Mouse (Mus musculus): ENCODE results near the gene Gm5447.

Gene Gm5447

GRCm38 (mm10) chr13:30978224-30978623 lies 4.2 kb downstream of the Gm5447 start:
- ChIA-PET CTCF (interaction anchor here in 1 of 4 experiments (1.0 kb wide), 1 partner anchor 16 kb away, joined by 3 read pairs; no protein-coding TSS in a partner anchor), POLR2A (interaction anchor here in 1 of 4 experiments (1.3 kb wide), 1 partner anchor 12 kb away, joined by 3 read pairs; no protein-coding TSS in a partner anchor)

GRCm38 (mm10) chr13:30981666-30982065 lies 7.7 kb downstream of the Gm5447 start:
- CTCF ChIA-PET = interaction anchor here in 3 of 4 experiments (0.6 to 3.1 kb wide), 9 partner anchors 12 to 98 kb away, joined by 3 to 10 read pairs (median 4); no protein-coding TSS in a partner anchor

GRCm38 (mm10) chr13:30985275-30985597 lies 11.2 kb downstream of the Gm5447 start:
- POLR2A ChIA-PET = interaction anchor here in 3 of 4 experiments (0.6 to 1.7 kb wide), 7 partner anchors 9 to 630 kb away, joined by 3 to 9 read pairs (median 3); partner anchors contain the start of genes Exoc2 (in 1 of the 3) and Gm5447 (in 1 of the 3)
- CTCF ChIA-PET = interaction anchor here (0.9 to 1.5 kb wide), 6 partner anchors 8 to 644 kb away, joined by 3 to 5 read pairs (median 3); no protein-coding TSS in a partner anchor

More at GRCm38 (mm10) chr13:30981666-30982065, 7.7 kb downstream of the Gm5447 start:
- POLR2A ChIA-PET = no interaction called here

GRCm38 (mm10) chr13:30985598-30986466 lies 11.8 kb downstream of the Gm5447 start:
- ChIA-PET POLR2A (interaction anchor here in 3 of 4 experiments (0.6 to 1.7 kb wide), 7 partner anchors 9 to 630 kb away, joined by 3 to 9 read pairs (median 3); partner anchors contain the start of genes Exoc2 (in 1 of the 3) and Gm5447 (in 1 of the 3)), CTCF (interaction anchor here (0.5 to 1.5 kb wide), 8 partner anchors 8 to 644 kb away, joined by 3 to 8 read pairs (median 3); no protein-coding TSS in a partner anchor)

GRCm38 (mm10) chr13:30986934-30987455 lies 13.0 kb downstream of the Gm5447 start:
- ChIA-PET POLR2A (interaction anchor here in 1 of 4 experiments (1.4 kb wide), 1 partner anchor 41 kb away, joined by 3 read pairs; no protein-coding TSS in a partner anchor), CTCF (no interaction called here)

- POLR2A ChIA-PET = no interaction called here
- CTCF ChIA-PET = no interaction called here
Measured at GRCm38 (mm10) chr13:30987686-30988085, 13.7 kb downstream of the Gm5447 start.

- CTCF ChIA-PET = no interaction called here
- POLR2A ChIA-PET = no interaction called here
Measured at GRCm38 (mm10) chr13:30989710-30990109, 15.7 kb downstream of the Gm5447 start.

GRCm38 (mm10) chr13:30990233-30990632 lies 16.2 kb downstream of the Gm5447 start:
- ChIA-PET CTCF (no interaction called here), POLR2A (no interaction called here)

- CTCF ChIA-PET = interaction anchor here (0.6 to 1.6 kb wide), 16 partner anchors 8 to 624 kb away, joined by 3 to 7 read pairs (median 3); no protein-coding TSS in a partner anchor
- POLR2A ChIA-PET = no interaction called here
Measured at GRCm38 (mm10) chr13:30993819-30994218, 19.8 kb downstream of the Gm5447 start.

GRCm38 (mm10) chr13:30994249-30994858 lies 20.4 kb downstream of the Gm5447 start:
- ChIA-PET POLR2A (no interaction called here), CTCF (interaction anchor here (0.6 to 1.6 kb wide), 14 partner anchors 9 to 624 kb away, joined by 3 to 7 read pairs (median 4); no protein-coding TSS in a partner anchor)

- POLR2A ChIA-PET = interaction anchor here in 1 of 4 experiments (0.7 kb wide), 1 partner anchor 866 kb away, joined by 5 read pairs; no protein-coding TSS in a partner anchor
Measured at GRCm38 (mm10) chr13:30997526-30998253, 23.7 kb downstream of the Gm5447 start.

GRCm38 (mm10) chr13:30999799-31000198 lies 25.8 kb downstream of the Gm5447 start:
- ChIA-PET POLR2A (no interaction called here), CTCF (no interaction called here)

More at GRCm38 (mm10) chr13:30997526-30998253, 23.7 kb downstream of the Gm5447 start:
- CTCF ChIA-PET = interaction anchor here in 1 of 4 experiments (0.7 kb wide), 1 partner anchor 619 kb away, joined by 5 read pairs; no protein-coding TSS in a partner anchor

GRCm38 (mm10) chr13:31004458-31004857 lies 30.5 kb downstream of the Gm5447 start:
- POLR2A ChIA-PET = no interaction called here
- CTCF ChIA-PET = no interaction called here

GRCm38 (mm10) chr13:31004995-31005394 lies 31.0 kb downstream of the Gm5447 start:
- POLR2A ChIA-PET = no interaction called here
- CTCF ChIA-PET = interaction anchor here in 1 of 4 experiments (1.3 kb wide), 1 partner anchor 11 kb away, joined by 3 read pairs; no protein-coding TSS in a partner anchor

GRCm38 (mm10) chr13:31017545-31017944 lies 43.5 kb downstream of the Gm5447 start:
- ChIA-PET POLR2A (interaction anchor here in 1 of 4 experiments (0.7 kb wide), 1 partner anchor 32 kb away, joined by 3 read pairs; no protein-coding TSS in a partner anchor), CTCF (no interaction called here)

GRCm38 (mm10) chr13:31021514-31021913 lies 47.5 kb downstream of the Gm5447 start:
- ChIA-PET CTCF (no interaction called here), POLR2A (no interaction called here)

GRCm38 (mm10) chr13:31021927-31022326 lies 47.9 kb downstream of the Gm5447 start:
- CTCF ChIA-PET = no interaction called here
- POLR2A ChIA-PET = no interaction called here

GRCm38 (mm10) chr13:31023664-31024063 lies 49.7 kb downstream of the Gm5447 start:
- ChIA-PET POLR2A (no interaction called here), CTCF (no interaction called here)
